Mouse (Mus musculus) embryonic facial prominence, embryonic 13.5 days (tissue): Measurements from ENCODE around the gene Mtx1. TPM values are rescaled to one million over a fixed set of nuclear protein-coding genes. Genes with fewer than 3 reads are reported as not detected.
A peak's percentile ranks its signal among the peaks of the same experiment; 100 is the strongest.

ENCODE experiments used
- ATAC-seq: fragments of 200-750 bp; cut with Nextera tagmentation; 2 replicates; pipeline ENCODE4 v1.8.0; 2017; ENCODE audit warnings: low read depth; ENCODE audit not compliant: insufficient number of reproducible peaks, insufficient read depth, low FRiP score, low TSS enrichment
- H3K27ac ChIP-seq: fragments of 300-500 bp; sonication (generic); 2 replicates; pipeline ENCODE4 v1.5.1; 2015; ENCODE audit warnings: moderate library complexity, mild to moderate bottlenecking, inconsistent platforms
- H3K27me3 ChIP-seq: fragments of 300-500 bp; sonication (generic); 2 replicates; pipeline ENCODE4 v1.6.1; 2015; ENCODE audit warnings: mild to moderate bottlenecking, inconsistent platforms
- H3K36me3 ChIP-seq: fragments of 300-500 bp; sonication (generic); 2 replicates; pipeline ENCODE4 v1.6.1; 2015; ENCODE audit warnings: mild to moderate bottlenecking, inconsistent platforms
- H3K4me1 ChIP-seq: fragments of 300-500 bp; sonication (generic); 2 replicates; pipeline ENCODE4 v1.6.1; 2015; ENCODE audit warnings: inconsistent platforms
- H3K4me2 ChIP-seq: fragments of 300-500 bp; sonication (generic); 2 replicates; pipeline ENCODE4 v1.6.1; 2015; ENCODE audit warnings: moderate library complexity, mild to moderate bottlenecking, inconsistent platforms
- H3K4me3 ChIP-seq: fragments of 300-500 bp; sonication (generic); 2 replicates; pipeline ENCODE4 v1.5.1; 2015; ENCODE audit warnings: mild to moderate bottlenecking, inconsistent platforms
- H3K9ac ChIP-seq: fragments of 300-500 bp; sonication (generic); 2 replicates; pipeline ENCODE4 v1.6.1; 2015; ENCODE audit warnings: mild to moderate bottlenecking, inconsistent platforms
- H3K9me3 ChIP-seq: fragments of 300-500 bp; sonication (generic); 2 replicates; pipeline ENCODE4 v1.6.1; 2016; ENCODE audit warnings: inconsistent platforms
- WGBS: fragments of 180-500 bp; shearing (Covaris S2); methylation state at CpG from one replicate; pipeline ENCODE4 v1.1.7; 2015; ENCODE audit warnings: mixed read lengths; 5-methylcytosine and 5-hydroxymethylcytosine counted together
- microRNA counts: library from miRNA; unstranded; fragments of <30 nt; microRNA quantifications from one replicate; lab custom pipeline; 2016
- microRNA-seq: library from miRNA; unstranded; fragments of <30 nt; microRNA quantifications from one replicate; pipeline ENCODE4, GENCODE M21; 2016
- polyA plus RNA-seq: library from polyadenylated mRNA; unstranded; fragments of >200 nt; fragmentation: Nextera tagmentation; extraction: Ambion mirVana; gene quantifications from 2 replicates; pipeline ENCODE4 v1.2.1, GENCODE M21; 2015

Mtx1 gene
- polyA plus RNA-seq, 1 experiment from 2014 or later: 212 TPM

DNA sequence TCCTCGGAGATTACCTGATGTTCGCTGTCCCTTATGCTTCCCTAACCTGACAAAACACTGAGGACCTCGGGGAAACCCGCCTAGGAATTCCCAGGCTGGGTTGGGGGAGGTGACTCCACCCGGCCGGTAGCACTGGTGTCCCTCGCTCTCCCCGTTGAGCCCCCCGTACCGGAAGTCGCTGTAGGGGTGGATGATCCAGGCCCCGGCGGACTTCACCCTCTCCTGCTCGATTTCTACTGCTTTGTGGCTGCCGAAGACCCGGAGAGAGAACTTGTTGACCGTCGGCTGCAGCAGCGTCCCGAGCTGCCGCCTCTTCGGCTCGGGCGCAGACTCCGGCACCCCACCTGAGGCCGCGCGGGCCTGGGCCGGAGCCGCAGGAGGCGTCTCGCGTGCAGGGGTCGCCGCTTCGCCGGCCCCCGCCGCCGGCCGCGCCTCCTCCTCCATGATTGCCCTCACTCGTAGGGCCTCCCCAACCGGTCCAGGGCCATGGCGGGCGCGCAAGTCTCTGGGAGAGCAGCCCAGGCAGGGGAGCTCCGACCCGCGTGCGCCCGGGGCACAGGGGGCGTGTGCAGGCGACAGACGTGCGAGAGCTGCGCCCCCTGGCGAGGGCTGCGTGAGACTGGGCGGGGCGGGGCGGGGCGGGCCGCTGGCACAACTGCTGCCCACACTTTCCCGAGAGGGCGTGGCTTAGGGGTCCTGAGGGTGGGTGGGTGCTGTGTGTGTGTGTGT lies 67.1 kb downstream of the Mtx1 start, which contains the start of gene Hcn3:
Hcn3 (minus strand) TSS at position 581 of the 729 bp plus-strand sequence.
- under 1% methylated on average over 49 of the region's 66 CpGs for WGBS
- Histone ChIP-seq H3K27ac (no peak within 1 kb of the TSS), H3K9ac (peak within 1 kb of the TSS; percentile 71), H3K4me1 (peaks cover 23% of the 10 kb centered on the region), H3K4me2 (peak within 1 kb of the TSS; percentile 99), H3K4me3 (peak within 1 kb of the TSS; percentile 69), H3K27me3 (peaks cover 24% of the 10 kb centered on the region), H3K9me3 (no peaks in the 10 kb centered on the region), H3K36me3 (no peaks in the 10 kb centered on the region)
- ATAC-seq: 0 out of 2 replicates have a peak, but pooled peaks have one; percentile 59

DNA sequence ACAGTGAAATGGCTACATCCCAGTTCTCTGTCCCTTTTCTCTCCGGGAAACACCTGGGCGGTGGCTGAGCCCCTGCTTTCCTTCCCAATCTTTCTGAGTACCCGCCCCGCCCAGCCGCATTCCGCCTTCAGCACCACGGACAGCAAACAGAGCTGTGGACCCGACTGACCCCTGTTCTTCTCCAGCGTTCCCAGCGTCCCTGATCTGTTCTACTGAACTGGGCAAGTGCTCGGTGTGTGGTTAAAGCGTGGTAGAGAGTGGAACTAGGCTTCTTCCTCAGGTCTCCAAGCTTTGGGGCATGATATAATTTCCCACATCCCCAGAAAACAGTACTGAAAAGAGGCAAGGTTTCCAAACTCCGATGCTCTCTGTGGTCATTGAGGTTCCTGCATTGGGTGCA lies 67.7 kb downstream of the Mtx1 start:
- Histone ChIP-seq H3K27me3 (peaks cover 25% of the 10 kb centered on the region), H3K27ac (no peak overlapping the region), H3K36me3 (no peaks in the 10 kb centered on the region), H3K4me1 (peaks cover 23% of the 10 kb centered on the region), H3K9ac (peak overlapping the region; percentile 71; the same call in 1 of the 2 replicates), H3K4me2 (peak overlapping the region; percentile 99), H3K9me3 (no peaks in the 10 kb centered on the region), H3K4me3 (peak overlapping the region; percentile 69)
- ATAC-seq: no peak
- under 1% methylated on average over 13 of the region's 13 CpGs for WGBS

MicroRNA genes within 50 kb of the gene (microRNA counts, 519-probe panel; counts per million panel counts)
- 236 counts per million, percentile 44 among the panel's probes with 10 or more counts for microRNA mmu-miR-92b (lab: Ali Mortazavi, UCI)

Small RNA genes within 50 kb of the gene (microRNA-seq; reads per million reads assigned to microRNA genes)
- 504 reads per million, percentile 71 among the genes with 10 or more reads in this experiment for gene Mir92b

Other genes starting within 250 kb of the Mtx1 start
- 23.3 and 25.0 TPM in 2 replicates for gene Rusc1, start 133.8 kb downstream of the Mtx1 start, polyA plus RNA-seq
- not detected in 2 replicates for gene Gm43738, start 126.0 kb downstream of the Mtx1 start, polyA plus RNA-seq
- gene Fdps, start 125.1 kb downstream of the Mtx1 start, polyA plus RNA-seq: 193 and 231 TPM in 2 replicates
- gene Pklr, start 90.9 kb downstream of the Mtx1 start, polyA plus RNA-seq: 2.0 TPM in 1 of 2 replicates, not detected in the other
- gene Hcn3, start 66.9 kb downstream of the Mtx1 start, polyA plus RNA-seq: 3.6 and 4.3 TPM in 2 replicates
- gene Clk2, start 62.3 kb downstream of the Mtx1 start, polyA plus RNA-seq: 39.9 and 41.8 TPM in 2 replicates
- gene Scamp3, start 49.6 kb downstream of the Mtx1 start, polyA plus RNA-seq: 115 and 125 TPM in 2 replicates
- gene Fam189b, start 43.9 kb downstream of the Mtx1 start, polyA plus RNA-seq: 31.5 and 32.6 TPM in 2 replicates
- gene Gba, start 24.2 kb downstream of the Mtx1 start, polyA plus RNA-seq: 34.7 TPM in 2 replicates
- gene Thbs3, start 11.9 kb downstream of the Mtx1 start, polyA plus RNA-seq: 42.0 and 48.1 TPM in 2 replicates
- gene Muc1, start 2.0 kb upstream of the Mtx1 start, polyA plus RNA-seq: 1.5 and 1.6 TPM in 2 replicates
- 300 and 361 TPM in 2 replicates for gene Krtcap2, start 18.9 kb upstream of the Mtx1 start, polyA plus RNA-seq
- 7.0 and 9.7 TPM in 2 replicates for gene Trim46, start 19.2 kb upstream of the Mtx1 start, polyA plus RNA-seq
- 120 and 147 TPM in 2 replicates for gene Dpm3, start 32.3 kb upstream of the Mtx1 start, polyA plus RNA-seq
- gene Slc50a1, start 43.5 kb upstream of the Mtx1 start, polyA plus RNA-seq: 67.4 and 68.6 TPM in 2 replicates
- 40.7 and 43.1 TPM in 2 replicates for gene Efna1, start 54.1 kb upstream of the Mtx1 start, polyA plus RNA-seq
- 22.6 and 26.6 TPM in 2 replicates for gene Efna3, start 95.9 kb upstream of the Mtx1 start, polyA plus RNA-seq
- 46.5 and 50.1 TPM in 2 replicates for gene Efna4, start 110.9 kb upstream of the Mtx1 start, polyA plus RNA-seq
- 50.8 and 52.6 TPM in 2 replicates for gene Adam15, start 122.9 kb upstream of the Mtx1 start, polyA plus RNA-seq
- 0.18 and 0.38 TPM in 2 replicates for gene Dcst2, start 134.9 kb upstream of the Mtx1 start, polyA plus RNA-seq
- gene Dcst1, start 138.2 kb upstream of the Mtx1 start, polyA plus RNA-seq: 0.44 and 0.85 TPM in 2 replicates
- gene Zbtb7b, start 167.7 kb upstream of the Mtx1 start, polyA plus RNA-seq: 1.7 and 2.1 TPM in 2 replicates
- not detected in 2 replicates for gene Lenep, start 175.7 kb upstream of the Mtx1 start, polyA plus RNA-seq
- 29.4 and 29.5 TPM in 2 replicates for gene Flad1, start 184.8 kb upstream of the Mtx1 start, polyA plus RNA-seq
- gene Cks1b, start 191.3 kb upstream of the Mtx1 start, polyA plus RNA-seq: 513 and 525 TPM in 2 replicates
- gene Shc1, start 191.4 kb upstream of the Mtx1 start, polyA plus RNA-seq: 91.4 and 93.3 TPM in 2 replicates
- 47.8 and 50.5 TPM in 2 replicates for gene Pygo2, start 203.1 kb upstream of the Mtx1 start, polyA plus RNA-seq
- 25.2 and 27.7 TPM in 2 replicates for gene Pbxip1, start 209.6 kb upstream of the Mtx1 start, polyA plus RNA-seq
- 49.3 and 57.5 TPM in 2 replicates for gene Pmvk, start 227.5 kb upstream of the Mtx1 start, polyA plus RNA-seq